Mouse (Mus musculus) thymus, adult 2 months (tissue): ENCODE measurements around the gene Arhgap10.

Experiments used
- CTCF ChIP-seq: fragments of 200-500 bp; IDR thresholded peaks from 2 replicates; pipeline ENCODE4 v1.5.1; 2012; ENCODE audit warnings: mild to moderate bottlenecking, control low read depth, low read length, moderate library complexity, borderline replicate concordance; ENCODE audit not compliant: control insufficient read depth, poor library complexity, insufficient read depth; ENCODE audit errors: extremely low read depth
- POLR2A ChIP-seq: fragments of 200-500 bp; IDR thresholded peaks from 2 replicates; pipeline ENCODE4 v1.6.1; 2012; ENCODE audit warnings: mild to moderate bottlenecking, low read length, control low read depth, moderate library complexity; ENCODE audit not compliant: control insufficient read depth, poor library complexity, insufficient read depth; ENCODE audit errors: extremely low read depth

DNA sequence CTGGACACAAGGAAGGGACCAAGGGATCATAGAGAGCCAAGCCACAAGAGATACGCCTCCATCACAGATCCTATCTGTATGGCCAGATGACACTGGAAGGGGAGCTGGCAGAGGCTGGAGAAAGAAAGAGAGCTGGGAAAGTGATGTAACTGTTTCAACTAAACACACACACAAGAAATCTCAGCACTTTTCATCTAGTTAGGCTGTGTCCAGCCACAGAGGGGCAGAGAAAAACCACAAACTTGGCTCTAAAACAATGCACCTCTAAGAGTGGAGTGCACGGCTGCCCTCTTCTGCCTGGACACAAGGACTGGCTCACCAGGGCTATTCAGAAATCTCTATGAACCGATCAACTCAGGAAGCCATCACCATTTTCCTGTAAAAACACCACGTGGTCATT, 175.6 kb downstream of the Arhgap10 start:
- TF ChIP-seq CTCF, result no peak
- TF ChIP-seq POLR2A, result no peak
